Mouse (Mus musculus) E14TG2a.4 (cell line): Measurements from ENCODE around the gene Fkbp1a.

Experiments used
- H3K27me3 ChIP-seq: 2 replicates; pipeline ENCODE4 v1.6.1; 2014; ENCODE audit warnings: low read length, control low read depth; ENCODE audit not compliant: insufficient read depth
- H3K36me3 ChIP-seq: 2 replicates; pipeline ENCODE4 v1.6.1; 2014; ENCODE audit warnings: low read length, control low read depth; ENCODE audit not compliant: insufficient read depth
- H3K4me1 ChIP-seq: replicated peaks from 2 replicates; pipeline ENCODE4 v1.6.1; 2014; ENCODE audit warnings: low read depth, low read length, control low read depth
- H3K4me3 ChIP-seq: replicated peaks from 2 replicates; pipeline ENCODE4 v1.5.1; 2014; ENCODE audit warnings: mild to moderate bottlenecking, low read length
- H3K9me3 ChIP-seq: 2 replicates; pipeline ENCODE4 v1.6.1; 2014; ENCODE audit warnings: low read length, control low read depth
- CTCF ChIP-seq: conservative IDR thresholded peaks from 2 replicates; pipeline ENCODE4 v1.5.1; 2014; ENCODE audit warnings: low read length
- NANOG ChIP-seq: IDR thresholded peaks from 2 replicates; pipeline ENCODE4 v1.6.1; 2014; ENCODE audit warnings: borderline replicate concordance, low read length, mixed read lengths
- POU5F1 ChIP-seq: IDR thresholded peaks from 2 replicates; pipeline ENCODE4 v1.6.1; 2014; ENCODE audit warnings: low read length, borderline replicate concordance

The Fkbp1a gene

GRCm38 (mm10) chr2:151542323-151543062, at the start of gene Fkbp1a:
Fkbp1a (plus strand) TSS chr2:151542483.
- peaks cover 53% of the 10 kb centered on the region for H3K4me1 ChIP-seq
- H3K4me3 ChIP-seq = peak within 1 kb of the TSS; percentile 90
- no peaks in the 10 kb centered on the region for H3K27me3 ChIP-seq
- H3K9me3 ChIP-seq = no peaks in the 10 kb centered on the region
- no peak for TF ChIP-seq NANOG
- no peak for TF ChIP-seq CTCF
- TF ChIP-seq POU5F1 = no peak
- H3K36me3 ChIP-seq = peaks cover 39% of the 10 kb centered on the region

GRCm38 (mm10) chr2:151494035-151494803, 48.1 kb upstream of the Fkbp1a start, which contains the start of gene Nsfl1c:
Nsfl1c (plus strand) TSS chr2:151494182.
- Histone ChIP-seq H3K27me3 (peaks cover 12% of the 10 kb centered on the region), H3K9me3 (no peaks in the 10 kb centered on the region), H3K36me3 (peaks cover 39% of the 10 kb centered on the region), H3K4me3 (peak within 1 kb of the TSS; percentile 99), H3K4me1 (peaks cover 41% of the 10 kb centered on the region)
- TF ChIP-seq POU5F1 = peak; percentile 25; the same call in 1 of the 2 replicates
- peak; percentile 74 for TF ChIP-seq CTCF
- TF ChIP-seq NANOG = no peak

GRCm38 (mm10) chr2:151498358-151498757, 43.9 kb upstream of the Fkbp1a start:
- Histone ChIP-seq H3K4me1 (peaks cover 45% of the 10 kb centered on the region), H3K27me3 (no peaks in the 10 kb centered on the region), H3K9me3 (no peaks in the 10 kb centered on the region), H3K36me3 (peaks cover 78% of the 10 kb centered on the region), H3K4me3 (no peak overlapping the region)
- no peak for TF ChIP-seq POU5F1
- TF ChIP-seq NANOG = no peak
- no peak for TF ChIP-seq CTCF

GRCm38 (mm10) chr2:151500442-151501007, 41.8 kb upstream of the Fkbp1a start:
- Histone ChIP-seq H3K9me3 (no peaks in the 10 kb centered on the region), H3K27me3 (no peaks in the 10 kb centered on the region), H3K4me3 (no peak overlapping the region), H3K36me3 (peaks cover 96% of the 10 kb centered on the region), H3K4me1 (peaks cover 36% of the 10 kb centered on the region)
- TF ChIP-seq NANOG = no peak
- no peak for TF ChIP-seq CTCF
- TF ChIP-seq POU5F1 = no peak

GRCm38 (mm10) chr2:151504226-151504625, 38.1 kb upstream of the Fkbp1a start:
- Histone ChIP-seq H3K4me1 (peaks cover 4% of the 10 kb centered on the region; the same call in 1 of the 2 replicates), H3K27me3 (no peaks in the 10 kb centered on the region), H3K9me3 (no peaks in the 10 kb centered on the region), H3K4me3 (no peak overlapping the region), H3K36me3 (peaks cover 96% of the 10 kb centered on the region)
- peak; percentile 24; the same call in 1 of the 2 replicates for TF ChIP-seq CTCF
- TF ChIP-seq NANOG = no peak

- Histone ChIP-seq H3K27me3 (no peaks in the 10 kb centered on the region), H3K36me3 (peaks cover 98% of the 10 kb centered on the region), H3K9me3 (no peaks in the 10 kb centered on the region), H3K4me1 (peaks cover 16% of the 10 kb centered on the region), H3K4me3 (no peak overlapping the region)
- TF ChIP-seq NANOG (no peak), CTCF (no peak), POU5F1 (no peak)
Measured at GRCm38 (mm10) chr2:151512199-151512598, 30.1 kb upstream of the Fkbp1a start.

- Histone ChIP-seq H3K27me3 (no peaks in the 10 kb centered on the region), H3K36me3 (peaks cover 90% of the 10 kb centered on the region), H3K4me3 (no peak overlapping the region), H3K9me3 (no peaks in the 10 kb centered on the region), H3K4me1 (peaks cover 16% of the 10 kb centered on the region)
- TF ChIP-seq NANOG = no peak
- no peak for TF ChIP-seq POU5F1
- TF ChIP-seq CTCF = no peak
Measured at GRCm38 (mm10) chr2:151513525-151514285, 28.6 kb upstream of the Fkbp1a start.

GRCm38 (mm10) chr2:151519000-151519399, 23.3 kb upstream of the Fkbp1a start:
- TF ChIP-seq CTCF (no peak), POU5F1 (no peak), NANOG (no peak)
- H3K4me1 ChIP-seq = no peaks in the 10 kb centered on the region
- H3K9me3 ChIP-seq = no peaks in the 10 kb centered on the region
- H3K27me3 ChIP-seq = no peaks in the 10 kb centered on the region
- H3K36me3 ChIP-seq = peaks cover 46% of the 10 kb centered on the region
- H3K4me3 ChIP-seq = no peak overlapping the region
